Mouse (Mus musculus): ENCODE measurements around the gene Tmem184a. TPM values are rescaled to one million over a fixed set of nuclear protein-coding genes. Genes with fewer than 3 reads are reported as not detected.

Gene Tmem184a
- polyA plus RNA-seq, 1 experiment from 2014 or later: 0.92 TPM

Small RNAs within 50 kb of the gene (microRNA-seq; reads per million reads assigned to microRNA genes)
- gene Mir7037: not detected

Other genes starting within 250 kb of the Tmem184a start
- gene Micall2, start 83.6 kb downstream of the Tmem184a start, polyA plus RNA-seq (2014; fragmentation: Nextera tagmentation; extraction: Ambion mirVana): 6.6 and 7.8 TPM in 2 replicates
- 33.7 and 40.5 TPM in 2 replicates for gene Ints1, start 44.2 kb downstream of the Tmem184a start, polyA plus RNA-seq (2014; fragmentation: Nextera tagmentation; extraction: Ambion mirVana)
- 4.6 and 5.1 TPM in 2 replicates for gene Mafk, start 28.4 kb downstream of the Tmem184a start, polyA plus RNA-seq (2014; fragmentation: Nextera tagmentation; extraction: Ambion mirVana)
- gene Gm26938, start 6.5 kb upstream of the Tmem184a start, polyA plus RNA-seq (2014; fragmentation: Nextera tagmentation; extraction: Ambion mirVana): not detected in 2 replicates
- 75.0 and 82.9 TPM in 2 replicates for gene Psmg3, start 7.0 kb upstream of the Tmem184a start, polyA plus RNA-seq (2014; fragmentation: Nextera tagmentation; extraction: Ambion mirVana)
- 0.07 and 0.08 TPM in 2 replicates for gene Elfn1, start 88.0 kb upstream of the Tmem184a start, polyA plus RNA-seq (2014; fragmentation: Nextera tagmentation; extraction: Ambion mirVana)